42 mouse cellular contexts compared by ENCODE assay signal in genomic region chr5:25157136-25157535, GRCm38 (mm10). TPM values are rescaled to one million over a fixed set of nuclear protein-coding genes. Genes with fewer than 3 reads are reported as not detected.
"Had no signal": no experiment of that assay in that cellular context is flagged by ENCODE, and none has a peak within 500 bp of the region (broad histone marks: within the 10 kb centered on the region; RNA-seq: fewer than 3 reads in every experiment).

No protein-coding gene starts in this region.

- H3K9ac ChIP-seq: heart, embryonic 12.5 days; hindbrain, embryonic 13.5 days; hindbrain, embryonic 15.5 days; intestine, embryonic 15.5 days; kidney, embryonic 15.5 days; limb, embryonic 12.5 days; liver, embryonic 13.5 days; liver, embryonic 15.5 days had no signal

- H3K4me1 ChIP-seq: hindbrain, embryonic 15.5 days; intestine, embryonic 15.5 days; limb, embryonic 12.5 days; liver, embryonic 13.5 days; liver, embryonic 15.5 days had no signal

- H3K27ac ChIP-seq: heart, embryonic 10.5 days; hindbrain, embryonic 13.5 days; hindbrain, embryonic 15.5 days; hindbrain, postnatal 0 days; intestine, embryonic 15.5 days; kidney, embryonic 15.5 days; kidney, postnatal 0 days; limb, embryonic 10.5 days; limb, embryonic 12.5 days; liver, embryonic 13.5 days; liver, embryonic 15.5 days had no signal

- H3K36me3 ChIP-seq: heart, embryonic 10.5 days; heart, embryonic 12.5 days; hindbrain, embryonic 13.5 days; hindbrain, embryonic 15.5 days; intestine, embryonic 15.5 days; kidney, embryonic 15.5 days; limb, embryonic 10.5 days; limb, embryonic 12.5 days; liver, embryonic 13.5 days; liver, embryonic 15.5 days had no signal

- DNase-seq: gastrocnemius, postnatal 14 days; gastrocnemius, postnatal 36 days; heart, adult 18-20 months; heart, postnatal 10 days; heart, postnatal 36 days; kidney, adult 11 months; kidney, adult 2 months; kidney, adult 9 months; kidney, postnatal 14 days; kidney, postnatal 36 days; layer of hippocampus, adult 9-11 months; layer of hippocampus, postnatal 36 days; liver; liver, embryonic 13.5 days had no signal

- H3K4me2 ChIP-seq: heart, embryonic 12.5 days; hindbrain, embryonic 13.5 days; hindbrain, embryonic 15.5 days; intestine, embryonic 15.5 days; kidney, embryonic 15.5 days; limb, embryonic 12.5 days; liver, embryonic 11.5 days; liver, embryonic 13.5 days; liver, embryonic 15.5 days had no signal

- H3K9me3 ChIP-seq: heart, embryonic 10.5 days; heart, embryonic 12.5 days; hindbrain, embryonic 13.5 days; hindbrain, embryonic 15.5 days; intestine, embryonic 15.5 days; kidney, embryonic 15.5 days; limb, embryonic 10.5 days; limb, embryonic 12.5 days; liver, embryonic 13.5 days; liver, embryonic 15.5 days had no signal

- H3K4me3 ChIP-seq: heart, embryonic 10.5 days; heart, embryonic 12.5 days; hindbrain, embryonic 13.5 days; hindbrain, embryonic 15.5 days; intestine, embryonic 15.5 days; kidney, embryonic 15.5 days; limb, embryonic 10.5 days; limb, embryonic 12.5 days; liver, embryonic 13.5 days; liver, embryonic 15.5 days had no signal

- H3K27me3 ChIP-seq: heart, embryonic 12.5 days; hindbrain, embryonic 13.5 days; hindbrain, embryonic 15.5 days; intestine, embryonic 15.5 days; kidney, embryonic 15.5 days; limb, embryonic 12.5 days; liver, embryonic 13.5 days; liver, embryonic 15.5 days had no signal

- ATAC-seq: hindbrain, postnatal 0 days; intestine, embryonic 15.5 days had no signal

RNA-seq across cellular contexts. Expression of gene Galntl5, which starts 24.1 kb away (rescaled TPM):
- total RNA-seq: gastrocnemius, adult 18-20 months; gastrocnemius, adult 8-10 months; gastrocnemius, postnatal 14 days; gastrocnemius, postnatal 36 days; heart, adult 18-20 months; heart, adult 8-10 months; heart, postnatal 10 days; heart, postnatal 36 days; hematopoietic stem cell, adult 5-6 weeks; hindbrain, postnatal 0 days; layer of hippocampus, adult 18-20 months; layer of hippocampus, adult 8-10 months; layer of hippocampus, postnatal 14 days; layer of hippocampus, postnatal 36 days; left cerebral cortex, adult 18-20 months; left cerebral cortex, adult 8-10 months; left cerebral cortex, postnatal 10 days; left cerebral cortex, postnatal 25 days had no signal
- polyA plus RNA-seq: heart, embryonic 10.5 days; heart, embryonic 12.5 days; heart, embryonic 14.5 days; heart, embryonic 16.5 days; hindbrain, embryonic 11.5 days; hindbrain, embryonic 13.5 days; hindbrain, embryonic 15.5 days; hindbrain, postnatal 0 days; intestine, embryonic 15.5 days; kidney, embryonic 15.5 days; kidney, postnatal 0 days; large intestine, adult 2 months; limb, embryonic 10.5 days; limb, embryonic 12.5 days; limb, embryonic 14.5 days; liver, embryonic 11.5 days; liver, embryonic 13.5 days; liver, embryonic 15.5 days had no signal
